Mouse (Mus musculus): ENCODE measurements around the gene Vmn2r116. TPM values are rescaled to one million over a fixed set of nuclear protein-coding genes. Genes with fewer than 3 reads are reported as not detected.

The Vmn2r116 gene
- polyA plus RNA-seq (2015; fragmentation: Illumina TruSeq; extraction: RNeasy Lipid Tissue Mini Kit (QIAGEN cat#74804); ENCODE audit: insufficient read depth, low replicate concordance): not detected

GRCm38 (mm10) chr17:23384304-23384703 is at the start of gene Vmn2r116:
Gene Vmn2r116, plus strand, starts transcription at chr17:23384604.

GRCm38 (mm10) chr17:23343441-23343840 is 41.0 kb upstream of the Vmn2r116 start, which contains the start of gene Vmn2r115:
Gene Vmn2r115, plus strand, starts transcription at chr17:23343741.

Other genes starting within 250 kb of the Vmn2r116 start
- 13.0 TPM for gene Zfp40, start 191.4 kb upstream of the Vmn2r116 start, polyA plus RNA-seq (2015; fragmentation: Illumina TruSeq; extraction: RNeasy Lipid Tissue Mini Kit (QIAGEN cat#74804); ENCODE audit: insufficient read depth, low replicate concordance)
- gene Vmn2r114, start 72.1 kb upstream of the Vmn2r116 start, polyA plus RNA-seq (2015; fragmentation: Illumina TruSeq; extraction: RNeasy Lipid Tissue Mini Kit (QIAGEN cat#74804); ENCODE audit: insufficient read depth, low replicate concordance): not detected
- not detected for gene Vmn2r115, start 40.9 kb upstream of the Vmn2r116 start, polyA plus RNA-seq (2015; fragmentation: Illumina TruSeq; extraction: RNeasy Lipid Tissue Mini Kit (QIAGEN cat#74804); ENCODE audit: insufficient read depth, low replicate concordance)
- not detected for gene Vmn2r117, start 95.1 kb downstream of the Vmn2r116 start, polyA plus RNA-seq (2015; fragmentation: Illumina TruSeq; extraction: RNeasy Lipid Tissue Mini Kit (QIAGEN cat#74804); ENCODE audit: insufficient read depth, low replicate concordance)
- 4.4 TPM for gene Zfp213, start 179.6 kb downstream of the Vmn2r116 start, polyA plus RNA-seq (2015; fragmentation: Illumina TruSeq; extraction: RNeasy Lipid Tissue Mini Kit (QIAGEN cat#74804); ENCODE audit: insufficient read depth, low replicate concordance)
- 0.72 TPM for gene Zfp13, start 214.9 kb downstream of the Vmn2r116 start, polyA plus RNA-seq (2015; fragmentation: Illumina TruSeq; extraction: RNeasy Lipid Tissue Mini Kit (QIAGEN cat#74804); ENCODE audit: insufficient read depth, low replicate concordance)
- gene Zscan10, start 216.3 kb downstream of the Vmn2r116 start, polyA plus RNA-seq (2015; fragmentation: Illumina TruSeq; extraction: RNeasy Lipid Tissue Mini Kit (QIAGEN cat#74804); ENCODE audit: insufficient read depth, low replicate concordance): not detected